13 mouse cellular contexts compared by ENCODE assay signal in genomic region chr5:137491559-137491958, GRCm38 (mm10). TPM values are rescaled to one million over a fixed set of nuclear protein-coding genes. Genes with fewer than 3 reads are reported as not detected.
DNase-seq lines count a peak whose midpoint lies in the region; ATAC-seq lines count a peak whose summit lies in the region.
"Had no signal": no experiment of that assay in that cellular context is flagged by ENCODE, and none has a peak within 500 bp of the region (broad histone marks: within the 10 kb centered on the region; RNA-seq: fewer than 3 reads in every experiment).

No protein-coding gene starts in this region.

- H3K36me3 ChIP-seq in heart, embryonic 11.5 days (ENCODE audit: control insufficient read depth, insufficient read depth, low read length) = no peaks in the 10 kb centered on the region
- H3K36me3 ChIP-seq: hindbrain, embryonic 15.5 days had no signal

- H3K4me1 ChIP-seq in heart, embryonic 11.5 days (ENCODE audit: control insufficient read depth, insufficient read depth, low read length) = no peaks in the 10 kb centered on the region
- H3K4me1 ChIP-seq: hindbrain, embryonic 15.5 days had no signal

- no peak overlapping the region for H3K4me2 ChIP-seq in heart, embryonic 11.5 days
- H3K4me2 ChIP-seq: hindbrain, embryonic 15.5 days had no signal

- no peak for ATAC-seq in heart, embryonic 11.5 days (replicated peaks; ENCODE audit: insufficient number of reproducible peaks, low FRiP score, low TSS enrichment)
- ATAC-seq in cerebellum, adult (ENCODE audit: insufficient number of reproducible peaks, low FRiP score, low TSS enrichment) = no peak
- no peak for ATAC-seq in megakaryocyte progenitor cell, adult 5-6 weeks (replicated peaks; ENCODE audit: poor library complexity)

- WGBS in heart, embryonic 11.5 days (ENCODE audit: insufficient replicate concordance) = 57% methylated on average over 4 of the region's 4 CpGs

- H3K4me3 ChIP-seq in heart, embryonic 11.5 days (ENCODE audit: low read depth, low read length) = no peak overlapping the region
- H3K4me3 ChIP-seq: hindbrain, embryonic 15.5 days had no signal

- no peak overlapping the region for H3K27ac ChIP-seq in heart, embryonic 11.5 days (ENCODE audit: low read depth, low read length)
- H3K27ac ChIP-seq: hindbrain, embryonic 15.5 days had no signal

- H3K27me3 ChIP-seq in heart, embryonic 11.5 days (ENCODE audit: control insufficient read depth, insufficient read depth, low read length) = peaks cover under 1% of the 10 kb centered on the region; the same call in 1 of the 2 replicates
- H3K27me3 ChIP-seq: hindbrain, embryonic 15.5 days had no signal

- no peak overlapping the region for H3K9ac ChIP-seq in heart, embryonic 11.5 days (ENCODE audit: low read depth, low read length)
- H3K9ac ChIP-seq: hindbrain, embryonic 15.5 days had no signal

- no peaks in the 10 kb centered on the region for H3K9me3 ChIP-seq in heart, embryonic 11.5 days (replicated peaks; ENCODE audit: control insufficient read depth, low read length)
- H3K9me3 ChIP-seq: hindbrain, embryonic 15.5 days had no signal

- peak; percentile 64 to 81 for DNase-seq in heart, adult 18-20 months
- peak; percentile 35 for DNase-seq in right cerebral cortex, postnatal 14 days
- DNase-seq in right cerebral cortex, adult 2 months (ENCODE audit: low spot score in 2 of 2) = no peak
- DNase-seq in kidney, postnatal 36 days = peak; percentile 62 to 64
- peak; percentile 65 for DNase-seq in testis, postnatal 10 days (ENCODE audit: low spot score)
- DNase-seq: liver had no signal

RNA-seq across cellular contexts. Expression of gene Pop7, which starts 10.8 kb away (rescaled TPM):
- 10 to 100 TPM; 13.9 to 15.0 TPM for total RNA-seq in heart, adult 18-20 months (2021)
- 46.5 and 50.0 TPM in 2 replicates for polyA plus RNA-seq in heart, embryonic 11.5 days (2014; fragmentation: Nextera tagmentation; extraction: Ambion mirVana)
- total RNA-seq in megakaryocyte progenitor cell, adult 5-6 weeks (2015) = 31.9 and 35.0 TPM in 2 replicates
- total RNA-seq in megakaryocyte progenitor cell, adult 5-6 weeks (2017) = 22.7 and 29.2 TPM in 2 replicates

RNA-seq across cellular contexts. Expression of gene Zan, which starts 14.7 kb away (rescaled TPM):
- total RNA-seq in heart, adult 18-20 months (2021) = not detected
- 0.03 and 0.11 TPM in 2 replicates for polyA plus RNA-seq in heart, embryonic 11.5 days (2014; fragmentation: Nextera tagmentation; extraction: Ambion mirVana)
- 0.10 and 0.47 TPM in 2 replicates for total RNA-seq in megakaryocyte progenitor cell, adult 5-6 weeks (2015)
- under 0.01 and 0.14 TPM in 2 replicates for total RNA-seq in megakaryocyte progenitor cell, adult 5-6 weeks (2017)

RNA-seq across cellular contexts. Expression of gene Gigyf1, which starts 26.8 kb away (rescaled TPM):
- 10 to 100 TPM; 31.2 to 32.5 TPM for total RNA-seq in heart, adult 18-20 months (2021)
- 6.8 and 9.5 TPM in 2 replicates for polyA plus RNA-seq in heart, embryonic 11.5 days (2014; fragmentation: Nextera tagmentation; extraction: Ambion mirVana)
- total RNA-seq in megakaryocyte progenitor cell, adult 5-6 weeks (2015) = 7.1 and 8.6 TPM in 2 replicates
- total RNA-seq in megakaryocyte progenitor cell, adult 5-6 weeks (2017) = 4.7 and 7.2 TPM in 2 replicates

RNA-seq across cellular contexts. Expression of gene Epo, which starts 41.5 kb away (rescaled TPM):
- not detected for total RNA-seq in heart, adult 18-20 months (2021)
- polyA plus RNA-seq in heart, embryonic 11.5 days (2014; fragmentation: Nextera tagmentation; extraction: Ambion mirVana) = not detected in 2 replicates
- total RNA-seq in megakaryocyte progenitor cell, adult 5-6 weeks (2015) = not detected in 2 replicates
- not detected in 2 replicates for total RNA-seq in megakaryocyte progenitor cell, adult 5-6 weeks (2017)
- polyA plus RNA-seq: brain, embryonic 14.5 days; C2C12; hindbrain, embryonic 15.5 days; testis, adult 2 months had no signal

RNA-seq across cellular contexts. Expression of gene Gnb2, which starts 41.8 kb away (rescaled TPM):
- total RNA-seq in heart, adult 18-20 months (2021) = 100 to 1,000 TPM; 233 to 247 TPM
- polyA plus RNA-seq in heart, embryonic 11.5 days (2014; fragmentation: Nextera tagmentation; extraction: Ambion mirVana) = 307 and 318 TPM in 2 replicates
- 193 and 223 TPM in 2 replicates for total RNA-seq in megakaryocyte progenitor cell, adult 5-6 weeks (2015)
- total RNA-seq in megakaryocyte progenitor cell, adult 5-6 weeks (2017) = 187 and 251 TPM in 2 replicates

Comparison
In these comparisons a context has a peak if more than half of its experiments do, and no peak if none do; other contexts are left out.
1. DNase-seq: peak in heart, adult 18-20 months (2 of 2), right cerebral cortex, postnatal 14 days (single experiment), kidney, postnatal 36 days (2 of 2) and testis, postnatal 10 days (single experiment); none in right cerebral cortex, adult 2 months (0 of 2).